Mouse (Mus musculus) forebrain, embryonic 12.5 days (tissue): ENCODE measurements around the gene Nfib. TPM values are rescaled to one million over a fixed set of nuclear protein-coding genes. Genes with fewer than 3 reads are reported as not detected.

ENCODE experiments used
- ATAC-seq: fragments of 200-750 bp; cut with Nextera tagmentation; 2 replicates; pipeline ENCODE4 v1.8.0; 2017; ENCODE audit warnings: moderate TSS enrichment; ENCODE audit not compliant: low FRiP score
- H3K27ac ChIP-seq: fragments of 300-500 bp; sonication (generic); 2 replicates; pipeline ENCODE4 v1.5.1; 2016; ENCODE audit warnings: mild to moderate bottlenecking
- H3K27me3 ChIP-seq: fragments of 300-500 bp; sonication (generic); 2 replicates; pipeline ENCODE4 v1.6.1; 2016; ENCODE audit warnings: mild to moderate bottlenecking
- H3K36me3 ChIP-seq: fragments of 300-500 bp; sonication (generic); replicated peaks from 2 replicates; pipeline ENCODE4 v1.6.1; 2016; ENCODE audit warnings: mild to moderate bottlenecking
- H3K4me1 ChIP-seq: fragments of 300-500 bp; sonication (generic); 2 replicates; pipeline ENCODE4 v1.6.1; 2016
- H3K4me2 ChIP-seq: fragments of 300-500 bp; sonication (generic); 2 replicates; pipeline ENCODE4 v1.6.1; 2016; ENCODE audit warnings: mild to moderate bottlenecking, moderate library complexity
- H3K4me3 ChIP-seq: fragments of 300-500 bp; sonication (generic); replicated peaks from 2 replicates; pipeline ENCODE4 v1.5.1; 2016; ENCODE audit warnings: mild to moderate bottlenecking
- H3K9ac ChIP-seq: fragments of 300-500 bp; sonication (generic); 2 replicates; pipeline ENCODE4 v1.6.1; 2016; ENCODE audit warnings: mild to moderate bottlenecking
- H3K9me3 ChIP-seq: fragments of 300-500 bp; sonication (generic); 2 replicates; pipeline ENCODE4 v1.6.1; 2016
- WGBS: fragments of 180-500 bp; shearing (Covaris S2); methylation state at CpG from one replicate; pipeline ENCODE4 v1.1.7; 2016; 5-methylcytosine and 5-hydroxymethylcytosine counted together
- polyA plus RNA-seq: library from polyadenylated mRNA; unstranded; fragments of >200 nt; fragmentation: Nextera tagmentation; extraction: Ambion mirVana; gene quantifications from 2 replicates; pipeline ENCODE4 v1.2.1, GENCODE M21; 2016

Gene Nfib
- polyA plus RNA-seq, 1 experiment from 2014 or later, result 103 TPM

DNA sequence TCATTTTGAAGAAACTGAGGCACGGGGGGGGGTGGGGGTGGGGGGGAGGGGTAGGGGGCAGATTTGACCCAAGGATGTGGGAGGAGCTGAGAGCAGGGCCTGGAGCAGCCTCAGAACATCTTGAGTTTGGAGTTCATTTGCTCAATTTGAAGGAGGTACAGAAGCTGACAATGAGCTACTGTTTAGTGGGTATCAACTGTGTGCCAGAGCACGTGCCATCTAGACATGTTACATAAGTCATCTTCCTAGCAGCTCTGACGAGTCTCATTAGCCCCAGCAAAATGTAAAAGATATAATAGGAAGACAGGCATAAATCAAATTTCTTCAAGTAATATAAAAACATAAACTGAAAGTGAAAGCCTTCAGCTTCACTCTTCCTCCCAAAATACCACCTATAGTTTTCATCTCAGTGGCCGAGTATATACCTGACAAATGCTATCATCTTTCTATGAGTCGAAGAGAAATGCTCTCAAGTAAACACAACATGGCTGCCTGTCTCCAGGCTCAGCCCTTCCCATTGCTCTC, 165.0 kb downstream of the Nfib start:
- no peak overlapping the region for H3K27ac ChIP-seq
- H3K4me1 ChIP-seq, result peaks cover 52% of the 10 kb centered on the region
- no peak overlapping the region for H3K4me2 ChIP-seq
- ATAC-seq, result no peak
- 57% methylated on average over 5 of the region's 5 CpGs for WGBS
- no peaks in the 10 kb centered on the region for H3K9me3 ChIP-seq
- H3K4me3 ChIP-seq, result no peak overlapping the region
- H3K36me3 ChIP-seq, result no peaks in the 10 kb centered on the region
- H3K27me3 ChIP-seq, result peaks cover 31% of the 10 kb centered on the region
- H3K9ac ChIP-seq, result no peak overlapping the region

DNA sequence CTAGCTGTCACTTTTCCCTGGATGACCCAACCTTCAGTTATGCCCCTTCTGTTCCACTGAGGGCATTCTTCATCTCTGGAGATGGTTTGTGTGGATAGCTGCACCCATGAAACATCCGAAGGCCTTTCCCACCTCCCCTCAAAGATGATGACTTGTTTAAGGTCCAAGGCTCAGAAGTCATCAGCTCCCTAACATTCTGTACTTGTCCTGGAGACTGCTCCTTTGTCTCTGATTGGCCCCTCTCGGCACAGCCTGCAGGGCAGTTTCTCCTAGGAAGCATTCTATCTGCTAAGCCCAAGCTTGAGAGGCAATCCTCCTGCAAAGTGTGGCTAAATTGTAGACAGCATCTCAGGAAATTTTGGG, 165.5 kb downstream of the Nfib start:
- Histone ChIP-seq H3K9ac (0 out of 2 replicates have a peak overlapping the region, but pooled peaks have one; percentile 1), H3K27ac (no peak overlapping the region), H3K9me3 (no peaks in the 10 kb centered on the region), H3K4me1 (peaks cover 52% of the 10 kb centered on the region), H3K36me3 (no peaks in the 10 kb centered on the region), H3K4me3 (no peak overlapping the region), H3K27me3 (peaks cover 36% of the 10 kb centered on the region), H3K4me2 (peak overlapping the region; percentile 62; the same call in 1 of the 2 replicates)
- 20% methylated on average over 2 of the region's 2 CpGs for WGBS
- ATAC-seq, result no peak

DNA sequence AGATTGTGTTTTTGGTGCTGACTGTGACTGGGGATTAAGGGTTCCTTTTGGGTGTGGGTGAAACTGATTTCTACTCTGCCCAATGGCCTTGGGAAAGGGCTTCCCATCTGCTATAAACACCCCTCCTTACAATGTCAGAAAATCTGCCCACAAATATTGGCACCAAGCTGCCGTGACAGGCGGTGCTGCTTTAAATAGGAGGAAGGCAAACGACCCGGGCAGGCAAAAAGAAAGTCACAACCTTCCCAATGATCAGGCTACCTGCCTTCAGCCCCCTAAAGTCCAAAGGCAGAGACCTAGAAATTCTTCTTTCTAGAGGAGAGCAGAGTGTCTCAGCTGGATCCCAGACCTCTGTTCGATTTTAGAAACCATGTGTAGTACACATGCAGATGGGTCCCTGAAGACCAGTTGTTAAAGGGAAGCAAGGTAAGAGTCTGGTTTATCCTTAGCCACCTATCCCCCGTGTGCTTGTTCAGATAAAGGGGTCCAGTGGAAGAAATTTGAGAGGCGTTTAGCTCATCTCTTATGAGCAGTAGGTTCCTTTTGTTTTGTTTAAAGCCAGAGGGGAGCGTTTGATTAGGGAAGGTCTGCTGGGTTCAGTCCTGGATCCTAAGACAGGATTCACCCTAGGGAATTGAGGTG, 166.0 kb downstream of the Nfib start:
- 13% methylated on average over 8 of the region's 8 CpGs for WGBS
- no peak overlapping the region for H3K4me3 ChIP-seq
- H3K9ac ChIP-seq, result 0 out of 2 replicates have a peak overlapping the region, but pooled peaks have one; percentile 68
- no peak for ATAC-seq
- no peaks in the 10 kb centered on the region for H3K36me3 ChIP-seq
- H3K27ac ChIP-seq, result 0 out of 2 replicates have a peak overlapping the region, but pooled peaks have one; percentile 46
- peak overlapping the region; percentile 62 for H3K4me2 ChIP-seq
- H3K27me3 ChIP-seq, result peaks cover 40% of the 10 kb centered on the region
- no peaks in the 10 kb centered on the region for H3K9me3 ChIP-seq
- H3K4me1 ChIP-seq, result peaks cover 52% of the 10 kb centered on the region

DNA sequence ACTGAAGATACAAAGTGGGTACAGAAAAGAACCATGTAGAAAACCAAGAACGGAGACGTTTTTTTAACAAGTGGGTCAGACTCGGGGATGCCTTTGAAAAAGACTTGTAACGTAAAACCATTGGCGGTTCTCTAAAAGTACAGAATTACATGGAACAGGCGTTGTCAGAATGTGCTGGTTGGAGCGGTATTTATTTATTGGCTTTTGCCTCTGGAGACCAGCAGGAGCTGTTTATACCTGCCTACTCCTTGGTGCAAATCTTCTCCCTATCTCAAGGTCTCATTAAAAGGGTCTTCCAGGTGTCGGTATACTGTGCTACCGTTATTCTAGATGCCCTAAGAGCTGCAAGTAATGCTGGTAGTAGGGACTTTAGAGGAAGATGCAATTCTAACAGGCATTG, 166.7 kb downstream of the Nfib start:
- WGBS, result 5% methylated on average over 9 of the region's 9 CpGs
- no peaks in the 10 kb centered on the region for H3K36me3 ChIP-seq
- H3K27ac ChIP-seq, result peak overlapping the region; percentile 48; the same call in 1 of the 2 replicates
- no peak for ATAC-seq
- no peaks in the 10 kb centered on the region for H3K9me3 ChIP-seq
- peaks cover 46% of the 10 kb centered on the region for H3K27me3 ChIP-seq
- peaks cover 58% of the 10 kb centered on the region for H3K4me1 ChIP-seq
- peak overlapping the region; percentile 68 for H3K9ac ChIP-seq
- peak overlapping the region; percentile 62 for H3K4me2 ChIP-seq
- peak overlapping the region; percentile 37 for H3K4me3 ChIP-seq

- Histone ChIP-seq H3K27me3 (peaks cover 46% of the 10 kb centered on the region), H3K4me3 (peak overlapping the region; percentile 37), H3K9ac (peak overlapping the region; percentile 68), H3K9me3 (no peaks in the 10 kb centered on the region), H3K27ac (peak overlapping the region; percentile 48; the same call in 1 of the 2 replicates), H3K36me3 (no peaks in the 10 kb centered on the region), H3K4me1 (peaks cover 62% of the 10 kb centered on the region), H3K4me2 (peak overlapping the region; percentile 62)
- no peak for ATAC-seq
- WGBS, result 1% methylated on average over 30 of the region's 30 CpGs
Observed at GRCm38 (mm10) chr4:82538069-82538811, 167.3 kb downstream of the Nfib start.

GRCm38 (mm10) chr4:82537279-82537967, 168.1 kb downstream of the Nfib start:
- H3K27me3 ChIP-seq, result peaks cover 46% of the 10 kb centered on the region
- H3K4me2 ChIP-seq, result peak overlapping the region; percentile 62
- no peaks in the 10 kb centered on the region for H3K36me3 ChIP-seq
- peak overlapping the region; percentile 46 for H3K27ac ChIP-seq
- peak overlapping the region; percentile 68 for H3K9ac ChIP-seq
- no peaks in the 10 kb centered on the region for H3K9me3 ChIP-seq
- ATAC-seq, result no peak
- 1% methylated on average over 28 of the region's 28 CpGs for WGBS
- peak overlapping the region; percentile 37 for H3K4me3 ChIP-seq
- H3K4me1 ChIP-seq, result peaks cover 68% of the 10 kb centered on the region

DNA sequence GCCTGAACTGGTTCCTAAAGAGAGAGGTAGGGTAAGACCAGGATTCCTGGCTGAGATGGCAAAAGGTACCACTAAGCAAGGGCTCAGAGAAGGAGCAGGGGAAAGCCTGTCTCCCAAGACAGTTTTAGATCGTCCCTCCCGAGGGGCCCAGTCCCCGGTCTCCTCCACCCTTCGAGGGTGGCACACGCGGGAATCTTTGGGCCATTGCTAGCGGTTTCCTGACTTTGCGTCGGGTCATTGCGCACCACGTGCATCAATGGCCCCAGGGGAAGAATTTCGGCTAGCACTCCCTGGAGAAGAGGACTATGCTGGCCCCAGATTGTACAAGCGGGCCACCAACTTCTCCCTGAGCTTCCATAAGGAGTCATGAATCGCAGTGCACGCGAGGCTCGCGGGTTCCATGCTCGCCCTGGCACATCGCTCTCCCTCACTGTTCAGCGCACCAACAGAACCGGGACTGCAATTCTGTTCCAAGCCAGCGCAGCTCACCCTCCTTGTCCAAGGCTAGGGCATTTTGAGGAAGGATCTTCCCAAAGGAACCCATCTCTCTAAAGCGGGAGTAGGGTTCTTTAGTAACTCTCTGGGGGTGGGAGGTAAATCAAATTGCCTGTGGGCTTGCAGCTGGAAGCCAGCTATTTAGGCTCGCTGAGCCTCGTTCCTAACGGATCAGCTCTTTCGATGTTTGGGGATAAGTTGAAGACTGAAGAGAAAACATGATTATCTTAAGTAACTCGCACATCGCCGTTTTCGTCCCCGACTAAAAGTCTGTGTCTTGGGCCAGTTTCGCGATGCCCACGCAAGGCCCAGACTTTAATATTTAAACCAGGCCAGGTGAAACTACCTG, 168.9 kb downstream of the Nfib start:
- no peak for ATAC-seq
- H3K4me2 ChIP-seq, result peak overlapping the region; percentile 62
- 5% methylated on average over 36 of the region's 36 CpGs for WGBS
- peak overlapping the region; percentile 68 for H3K9ac ChIP-seq
- H3K27me3 ChIP-seq, result peaks cover 46% of the 10 kb centered on the region
- peak overlapping the region; percentile 37 for H3K4me3 ChIP-seq
- H3K36me3 ChIP-seq, result no peaks in the 10 kb centered on the region
- no peaks in the 10 kb centered on the region for H3K9me3 ChIP-seq
- peaks cover 73% of the 10 kb centered on the region for H3K4me1 ChIP-seq
- peak overlapping the region; percentile 46; the same call in 1 of the 2 replicates for H3K27ac ChIP-seq

- peaks cover 46% of the 10 kb centered on the region for H3K27me3 ChIP-seq
- peak overlapping the region; percentile 68 for H3K9ac ChIP-seq
- H3K36me3 ChIP-seq, result no peaks in the 10 kb centered on the region
- WGBS, result 48% methylated on average over 6 of the region's 6 CpGs
- no peaks in the 10 kb centered on the region for H3K9me3 ChIP-seq
- H3K4me3 ChIP-seq, result peak overlapping the region; percentile 37; the same call in 1 of the 2 replicates
- peaks cover 82% of the 10 kb centered on the region for H3K4me1 ChIP-seq
- H3K27ac ChIP-seq, result no peak overlapping the region
- ATAC-seq, result no peak
- H3K4me2 ChIP-seq, result peak overlapping the region; percentile 62
Observed at GRCm38 (mm10) chr4:82535606-82536434, 169.7 kb downstream of the Nfib start.

DNA sequence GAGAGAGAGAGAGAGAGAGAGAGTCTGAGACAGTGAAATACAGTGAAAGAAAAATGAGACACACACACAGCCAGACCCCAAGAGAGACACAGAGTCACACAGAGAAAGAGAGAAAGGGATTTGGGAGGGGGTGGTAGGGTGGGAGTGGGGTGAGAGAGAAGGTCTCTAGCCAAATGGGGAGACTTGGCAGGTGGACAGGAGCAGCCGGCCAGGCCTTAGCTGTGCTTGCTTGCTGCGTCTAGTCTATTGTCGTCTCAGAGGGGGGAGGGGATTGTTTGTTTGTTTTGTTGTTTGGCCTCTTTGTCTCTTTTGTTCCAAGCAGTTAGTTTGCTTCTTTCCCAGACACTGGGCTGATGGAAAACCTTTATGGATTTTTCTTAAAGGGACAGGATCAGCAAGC, 172.3 kb downstream of the Nfib start:
- Histone ChIP-seq H3K9ac (peak overlapping the region; percentile 51), H3K4me1 (peaks cover 61% of the 10 kb centered on the region), H3K4me2 (peak overlapping the region; percentile 31), H3K36me3 (no peaks in the 10 kb centered on the region), H3K27ac (peak overlapping the region; percentile 97), H3K9me3 (no peaks in the 10 kb centered on the region), H3K27me3 (peaks cover 28% of the 10 kb centered on the region), H3K4me3 (no peak overlapping the region; the same call in 1 of the 2 replicates)
- WGBS, result 6% methylated on average over 3 of the region's 3 CpGs
- peak; percentile 44 for ATAC-seq

DNA sequence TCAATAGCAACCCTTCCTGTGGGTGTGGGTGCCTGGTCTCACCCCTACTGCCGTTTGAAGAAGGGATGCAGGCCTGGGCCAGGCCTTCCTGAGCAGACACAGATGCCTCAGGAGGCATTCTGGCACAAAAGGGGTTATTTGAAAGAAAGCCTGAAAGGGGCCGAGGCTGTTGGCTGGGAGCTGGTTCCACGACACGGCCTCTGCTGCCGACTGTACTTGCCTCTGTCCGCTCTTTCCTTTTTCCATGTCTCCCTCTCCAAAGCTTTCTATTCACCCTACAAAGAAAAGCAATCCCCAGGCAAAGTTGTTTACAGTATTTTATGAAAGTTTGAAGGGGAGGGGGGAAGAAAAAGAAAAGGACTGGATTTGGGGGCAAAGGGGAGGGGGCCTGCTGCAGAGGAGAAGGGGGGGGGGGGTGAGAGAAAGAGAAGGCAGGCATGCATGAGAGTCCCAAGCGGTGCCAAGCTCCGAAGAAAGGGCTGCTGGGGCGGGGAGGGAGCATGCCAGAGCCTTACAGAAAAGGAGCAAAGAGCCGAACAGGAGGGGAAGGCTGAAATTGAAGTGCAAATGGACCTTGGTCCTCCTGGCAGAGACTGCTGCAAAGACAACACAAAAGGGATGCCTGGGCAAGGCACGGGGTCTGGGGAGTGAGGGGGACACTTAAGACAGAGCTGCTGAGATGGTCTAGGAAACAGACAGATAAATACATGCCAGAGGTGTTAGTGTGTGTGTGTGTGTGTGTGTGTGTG, 172.9 kb downstream of the Nfib start:
- Histone ChIP-seq H3K4me3 (no peak overlapping the region), H3K36me3 (no peaks in the 10 kb centered on the region), H3K4me1 (peaks cover 55% of the 10 kb centered on the region), H3K4me2 (peak overlapping the region; percentile 31), H3K27ac (peak overlapping the region; percentile 97), H3K9me3 (no peaks in the 10 kb centered on the region), H3K9ac (peak overlapping the region; percentile 51), H3K27me3 (peaks cover 28% of the 10 kb centered on the region)
- ATAC-seq, result peak; percentile 87
- 3% methylated on average over 11 of the region's 11 CpGs for WGBS
